Mouse (Mus musculus) layer of hippocampus, adult 18-20 months (tissue): ENCODE data around the gene Dnal4. TPM values are rescaled to one million over a fixed set of nuclear protein-coding genes. Genes with fewer than 3 reads are reported as not detected.

Experiments used
- DNase-seq, 2 experiments: peaks; one replicate each; pipeline ENCODE4 v3.0.0; 2022; ENCODE audit warnings: low spot score in 2 of 2
- total RNA-seq, 2 experiments: library from RNA; stranded (reverse); gene quantifications; 2 replicates each; pipeline ENCODE4 v1.2.3; 2021

The Dnal4 gene
- total RNA-seq, 2 experiments from 2014 or later: 61.7 to 68.7 TPM

DNA sequence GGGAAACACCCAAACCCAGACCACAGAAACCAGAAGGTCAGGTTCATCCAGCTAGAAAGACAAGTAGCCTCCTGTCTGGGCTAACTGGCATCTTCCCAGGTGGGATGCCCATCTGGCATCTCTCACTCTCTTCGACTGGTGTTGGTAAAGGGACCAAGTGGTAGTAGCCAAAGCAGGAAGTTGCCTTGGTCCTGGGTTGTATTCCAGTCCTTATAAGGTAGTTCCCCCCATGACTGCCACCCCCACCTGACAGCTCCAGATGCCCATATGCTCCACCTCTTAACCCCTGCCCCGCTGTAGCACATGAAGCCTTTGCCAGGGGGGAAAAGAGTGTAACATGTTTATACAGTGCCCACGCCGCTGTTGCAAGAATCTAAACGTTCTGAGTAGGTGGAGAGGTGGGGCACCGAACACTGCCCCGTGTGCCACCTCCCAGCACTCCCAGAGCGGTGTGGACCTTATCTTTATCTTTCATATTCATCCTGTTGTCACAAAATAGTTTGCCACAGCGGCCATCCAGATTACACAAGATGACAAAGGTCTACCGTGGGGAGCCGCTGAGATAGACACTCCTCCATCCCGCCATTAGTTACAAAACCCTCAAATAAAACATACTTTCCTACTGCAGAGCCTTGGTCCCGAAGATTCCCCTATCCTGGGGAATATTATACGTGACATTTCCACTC, 36.3 kb downstream of the Dnal4 start:
- DNase-seq: no peak

DNA sequence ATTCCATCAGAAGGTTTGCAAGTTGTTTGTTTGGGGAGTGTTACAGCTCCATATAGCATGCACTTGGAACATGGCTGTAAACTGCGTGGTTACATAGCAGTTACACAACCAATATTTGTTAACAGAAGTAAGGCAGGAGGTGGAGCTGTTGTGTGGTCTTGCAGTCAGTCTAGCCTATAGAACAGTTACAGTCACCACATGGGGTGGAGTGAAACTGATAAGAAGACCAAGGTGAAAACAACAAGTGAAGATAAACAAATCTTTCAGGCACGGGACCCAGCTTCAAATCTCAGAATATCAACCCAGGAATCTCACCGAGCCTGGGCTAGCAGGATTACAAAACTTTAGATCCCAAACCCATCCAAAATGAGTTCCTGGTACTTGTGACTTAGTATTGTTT, 36.9 kb downstream of the Dnal4 start:
- DNase-seq: no peak

GRCm38 (mm10) chr15:79734311-79734710, 43.3 kb downstream of the Dnal4 start:
- DNase-seq: no peak

- DNase-seq: no peak
Observed at GRCm38 (mm10) chr15:79733640-79734039, 44.0 kb downstream of the Dnal4 start.

DNA sequence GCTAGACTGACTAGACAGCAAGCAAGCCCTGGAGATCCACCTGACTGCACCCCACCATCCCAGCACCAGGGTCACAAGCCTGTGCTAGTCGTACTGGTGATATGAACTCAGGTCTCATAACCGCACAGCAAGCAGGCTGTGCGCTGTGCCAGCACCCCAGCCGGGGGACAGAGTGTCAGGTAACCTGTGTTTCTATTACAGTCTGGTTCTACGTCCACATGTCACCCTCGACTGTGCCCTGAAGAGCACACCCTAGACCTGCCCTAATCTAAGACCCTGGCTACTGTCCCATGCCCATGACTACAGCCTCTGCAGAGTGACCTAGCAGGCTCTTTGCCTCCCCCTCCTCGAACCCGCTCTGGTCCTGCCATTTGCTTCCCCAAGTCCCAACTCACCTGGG, 44.5 kb downstream of the Dnal4 start:
- no peak for DNase-seq

DNA sequence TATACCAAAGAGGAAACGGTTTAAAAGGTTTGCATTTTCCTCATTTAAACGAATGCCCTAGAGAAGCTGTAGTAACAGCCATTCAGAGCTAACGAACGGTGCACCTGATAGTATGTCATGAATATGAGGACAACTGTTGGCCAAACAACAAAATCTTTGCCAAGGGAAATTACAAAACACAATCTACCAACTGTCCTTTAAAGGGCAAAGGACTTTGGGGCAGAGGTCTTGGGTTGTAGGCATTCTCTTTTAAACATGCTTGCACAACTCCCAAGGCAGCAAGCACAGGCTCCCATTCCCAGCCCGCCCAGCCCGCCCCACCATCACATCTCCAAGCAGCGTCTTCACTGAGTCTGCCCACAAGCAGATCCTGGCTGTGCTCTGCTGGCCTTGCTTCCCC, 46.1 kb downstream of the Dnal4 start:
- DNase-seq: no peak

- no peak for DNase-seq
Observed at GRCm38 (mm10) chr15:79728731-79729388, 48.8 kb downstream of the Dnal4 start.

- DNase-seq: no peak
Observed at GRCm38 (mm10) chr15:79728311-79728710, 49.3 kb downstream of the Dnal4 start.

DNA sequence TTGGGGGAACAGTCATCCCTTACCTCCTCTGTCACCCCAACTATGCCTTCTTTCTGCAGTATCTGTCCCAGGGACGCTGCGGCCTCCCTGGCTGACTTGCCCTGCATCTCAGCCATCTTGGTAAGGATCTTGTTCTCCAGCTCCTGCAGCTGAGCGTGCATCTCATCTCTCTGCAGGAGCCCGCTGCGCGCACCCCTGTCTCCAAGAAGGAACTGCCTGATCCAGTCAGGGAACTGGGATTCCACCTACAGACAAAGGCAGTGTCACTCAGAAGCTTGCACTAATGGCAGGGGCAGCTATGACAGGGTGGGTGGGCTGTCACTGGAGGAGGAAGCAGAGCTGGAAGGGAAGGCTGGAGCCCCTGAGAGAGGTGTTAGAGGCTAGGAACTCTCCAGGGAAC, 49.8 kb downstream of the Dnal4 start:
- peak in 1 of 2 experiments; percentile 39 for DNase-seq

DNA sequence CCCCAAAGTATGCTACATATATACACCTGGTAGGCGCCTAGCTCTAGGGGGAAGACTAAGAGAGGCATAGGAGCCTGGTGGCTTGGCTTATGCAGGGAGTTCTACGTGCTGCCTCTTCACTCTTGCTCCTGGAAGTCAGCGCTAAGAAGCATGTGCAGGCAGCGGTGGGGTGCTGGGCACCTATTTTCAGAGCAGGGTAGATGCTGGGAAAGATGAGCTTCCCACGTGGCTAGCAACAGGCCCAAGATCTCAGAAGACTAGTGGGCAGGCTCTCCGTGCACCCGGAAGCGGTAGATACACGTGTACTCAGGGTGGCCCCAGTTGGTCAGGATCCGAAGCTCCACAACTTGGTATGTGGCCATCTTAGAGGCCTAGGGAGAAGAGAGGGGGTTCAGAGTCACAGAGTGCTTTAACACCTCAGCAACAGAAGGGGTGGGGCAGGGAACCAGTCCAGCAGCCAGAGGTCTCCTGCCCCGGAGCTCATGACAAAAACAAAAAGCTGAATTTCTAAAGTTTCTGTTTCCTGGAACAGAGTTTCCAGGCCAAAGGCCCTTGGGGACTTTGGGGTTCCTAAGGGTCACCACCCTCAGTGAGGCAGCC, 52.4 kb downstream of the Dnal4 start:
- no peak for DNase-seq

DNA sequence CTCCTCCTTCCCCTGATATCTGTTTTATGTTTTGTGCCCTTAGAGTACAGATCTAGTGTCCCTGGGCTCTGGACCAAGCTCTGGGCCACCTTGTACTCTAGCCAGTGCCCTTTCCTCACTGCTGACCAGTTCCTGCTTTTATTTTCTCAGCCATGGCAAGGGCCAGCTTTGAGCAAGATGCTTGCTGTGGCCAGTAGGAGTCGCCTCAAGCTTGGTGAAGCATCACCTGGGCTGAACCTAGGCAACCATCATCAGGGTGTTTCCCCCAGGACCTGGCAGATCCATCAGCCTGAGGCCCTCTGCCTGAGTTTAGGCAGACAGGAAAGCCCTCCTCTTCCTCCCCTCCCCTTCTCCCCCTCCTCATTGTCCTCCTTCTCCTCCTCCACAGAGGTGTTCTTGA, 54.2 kb downstream of the Dnal4 start:
- DNase-seq: peak in 1 of 2 experiments; percentile 45

DNA sequence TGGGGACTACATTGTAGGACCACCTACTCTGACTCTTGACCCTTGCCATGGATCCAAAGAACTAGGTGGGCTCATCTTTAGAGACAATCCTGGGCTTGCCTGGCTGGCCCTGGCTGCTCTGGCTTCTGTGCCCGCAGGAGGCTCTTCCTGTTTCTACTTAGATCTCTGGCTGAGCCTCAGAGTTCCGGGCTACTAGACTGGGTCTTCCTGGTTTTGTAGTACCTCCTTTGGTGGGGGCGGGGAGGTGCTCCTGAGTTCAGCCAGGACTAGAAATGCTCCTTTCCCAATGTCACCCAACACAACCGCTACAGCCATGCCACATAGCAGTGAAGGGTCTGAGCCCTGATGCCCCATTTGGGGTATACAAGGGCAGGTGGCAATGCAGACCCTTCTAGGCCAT, 56.9 kb downstream of the Dnal4 start:
- DNase-seq: no peak

- DNase-seq: no peak
Observed at GRCm38 (mm10) chr15:79720267-79720666, 57.4 kb downstream of the Dnal4 start.

DNA sequence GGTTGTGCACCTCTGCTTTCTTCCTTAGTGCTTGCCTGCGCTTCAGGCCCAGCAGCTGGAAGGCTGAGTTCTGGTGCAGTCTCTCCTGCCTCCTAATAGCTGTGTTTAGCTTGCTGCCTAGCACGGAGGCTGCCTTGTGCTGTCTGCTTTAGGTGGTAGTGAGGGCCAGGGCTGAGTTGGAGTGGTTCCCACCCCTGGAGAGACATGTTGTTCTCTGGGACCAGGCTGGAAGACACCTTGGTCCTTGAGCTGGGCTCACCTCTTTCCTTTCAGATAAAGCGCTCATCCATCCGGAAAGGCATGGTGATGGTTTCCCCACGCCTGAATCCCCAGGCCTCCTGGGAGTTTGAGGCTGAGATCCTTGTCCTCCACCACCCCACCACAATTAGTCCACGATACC, 60.9 kb downstream of the Dnal4 start:
- no peak for DNase-seq

DNA sequence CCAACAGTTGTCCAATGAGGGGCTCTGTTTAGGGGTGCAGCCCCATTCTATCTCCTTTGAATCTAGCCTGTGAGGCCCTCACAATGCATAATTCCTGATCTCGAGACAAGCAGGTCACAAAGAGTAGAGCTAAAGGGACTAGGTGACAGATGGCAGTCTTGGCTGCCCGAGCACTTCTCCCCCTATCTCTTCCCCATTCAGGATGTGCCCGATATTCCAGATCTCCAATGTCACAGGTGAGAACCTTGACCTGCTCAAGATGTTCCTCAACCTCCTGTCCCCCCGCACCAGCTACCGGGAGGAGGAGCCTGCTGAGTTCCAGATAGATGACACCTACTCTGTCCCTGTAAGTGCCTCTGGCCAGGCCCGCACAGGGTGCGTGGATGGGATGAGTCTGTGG, 62.0 kb downstream of the Dnal4 start:
- DNase-seq: no peak

Other genes starting within 250 kb of the Dnal4 start
- gene Ddx17, start 231.1 kb downstream of the Dnal4 start, total RNA-seq: 100 to 1,000 TPM; 277 to 299 TPM
- under 1 TPM; 0.23 to 0.57 TPM for gene Dmc1, start 172.7 kb downstream of the Dnal4 start, total RNA-seq
- gene Fam227a, start 118.9 kb downstream of the Dnal4 start, total RNA-seq: 1 to 10 TPM; 8.3 to 9.4 TPM
- 10 to 100 TPM; 46.2 to 46.9 TPM for gene Cby1, start 118.7 kb downstream of the Dnal4 start, total RNA-seq
- 10 to 100 TPM; 96.4 to 98.2 TPM for gene Tomm22, start 107.0 kb downstream of the Dnal4 start, total RNA-seq
- 10 to 100 TPM; 49.4 TPM for gene Josd1, start 89.9 kb downstream of the Dnal4 start, total RNA-seq
- gene Gtpbp1, start 87.0 kb downstream of the Dnal4 start, total RNA-seq: 10 to 100 TPM; 51.7 to 56.9 TPM
- gene Sun2, start 35.3 kb downstream of the Dnal4 start, total RNA-seq: 10 to 100 TPM; 31.9 to 32.8 TPM
- 100 to 1,000 TPM; 714 to 740 TPM for gene Nptxr, start 26.9 kb upstream of the Dnal4 start, total RNA-seq
- 10 to 100 TPM; 10.9 to 18.8 TPM for gene Npcd, start 56.4 kb upstream of the Dnal4 start, total RNA-seq
- 100 to 1,000 TPM; 321 to 326 TPM for gene Cbx6, start 56.8 kb upstream of the Dnal4 start, total RNA-seq
- 1 to 10 TPM; 4.3 to 4.4 TPM for gene Apobec3, start 113.8 kb upstream of the Dnal4 start, total RNA-seq
- 10 to 100 TPM; 62.3 to 62.7 TPM for gene Cbx7, start 193.3 kb upstream of the Dnal4 start, total RNA-seq
- gene Pdgfb, start 237.1 kb upstream of the Dnal4 start, total RNA-seq: 10 to 100 TPM; 28.2 to 30.4 TPM